Mouse (Mus musculus) liver, postnatal 0 days (tissue): ENCODE measurements around the gene Erf.

ENCODE experiments used
- CTCF ChIP-seq: sonication (generic); IDR thresholded peaks from 2 replicates; pipeline ENCODE4 v1.5.1; 2016; ENCODE audit warnings: antibody characterized with exemption, low read depth
- EP300 ChIP-seq: IDR thresholded peaks from 2 replicates; pipeline ENCODE4 v1.6.1; 2016; ENCODE audit warnings: antibody characterized with exemption, low read depth, mild to moderate bottlenecking

DNA sequence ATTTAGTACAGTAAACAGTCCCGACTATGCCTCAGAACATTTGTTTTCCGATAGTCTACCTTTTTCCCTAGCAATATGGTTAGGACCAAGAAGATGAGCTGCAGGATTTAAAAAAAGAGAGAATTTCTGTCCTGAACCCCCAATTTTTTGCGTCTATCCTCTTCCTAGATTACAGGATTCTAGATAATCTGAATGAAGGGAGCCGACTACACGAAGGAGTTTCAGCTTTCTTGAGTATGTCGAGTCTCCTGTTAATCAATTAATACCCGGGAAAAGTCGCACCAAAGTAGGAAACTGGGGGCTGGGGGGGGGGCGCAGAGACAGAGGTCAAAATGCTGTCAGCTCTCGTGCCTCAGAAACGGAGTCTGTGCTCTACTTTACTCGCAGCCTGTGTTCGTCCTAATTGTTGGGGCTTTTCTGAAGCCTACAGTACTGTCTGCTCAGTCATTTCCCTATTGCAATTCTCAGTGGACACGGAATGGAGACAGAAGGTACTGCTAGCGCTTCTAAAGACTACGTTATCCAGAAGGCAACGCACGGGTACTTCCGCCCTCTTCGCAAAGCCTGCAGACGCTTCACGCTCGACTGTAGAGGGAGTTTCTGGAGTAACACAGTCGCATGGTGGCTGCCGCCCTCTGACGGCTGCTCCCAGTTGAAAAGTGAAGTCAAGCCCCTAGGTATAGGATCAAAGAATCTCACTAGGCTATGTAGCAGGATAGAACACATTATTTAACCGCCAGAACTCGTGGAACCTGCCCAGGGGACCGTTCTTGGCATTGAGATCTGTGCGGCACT is 11.5 kb downstream of the Erf start:
- TF ChIP-seq CTCF (peak; percentile 87), EP300 (no peak; the same call in 1 of the 2 replicates)
